Mouse (Mus musculus): ENCODE measurements at regions not wholly inside any gene's neighbourhood (a gene's known extent, or its start where the extent isn't known, plus 50 kb on each side); places are given as distances from the start of the nearest gene placed in this dataset.

DNA sequence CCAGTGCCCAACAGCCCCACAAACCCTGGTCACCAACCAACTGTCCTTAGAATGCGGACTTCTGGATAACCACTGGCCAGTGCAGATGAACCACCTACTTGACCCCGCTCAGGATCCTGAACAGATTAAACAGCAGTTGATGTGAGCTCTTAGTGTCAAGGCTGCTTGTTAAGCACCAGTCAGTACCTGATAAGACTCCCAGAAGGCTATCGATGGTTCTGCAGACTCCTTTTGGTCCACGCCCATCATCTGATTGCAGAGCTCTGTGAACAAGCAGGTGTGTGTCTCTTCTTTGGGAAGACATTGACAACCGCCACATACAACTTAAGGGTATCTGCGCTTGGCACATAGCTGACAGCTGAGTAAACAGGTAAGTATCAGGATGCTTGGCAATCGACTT lies 348.0 kb downstream of the Sox9 start:
- TF ChIP-seq POU5F1 (IDR thresholded peaks at IDR 0.05; ENCODE audit: borderline replicate concordance, low read length): no peak
- Histone ChIP-seq H3K36me3 (ENCODE audit: insufficient read depth, low read length) (no peaks in the 10 kb centered on the region), H3K27me3 (ENCODE audit: insufficient read depth, low read length) (peaks cover 8% of the 10 kb centered on the region), H3K4me1 (replicated peaks; ENCODE audit: low read depth, low read length) (peaks cover 23% of the 10 kb centered on the region), H3K4me3 (replicated peaks; ENCODE audit: low read length) (no peak overlapping the region), H3K9me3 (ENCODE audit: low read length) (no peaks in the 10 kb centered on the region)

DNA sequence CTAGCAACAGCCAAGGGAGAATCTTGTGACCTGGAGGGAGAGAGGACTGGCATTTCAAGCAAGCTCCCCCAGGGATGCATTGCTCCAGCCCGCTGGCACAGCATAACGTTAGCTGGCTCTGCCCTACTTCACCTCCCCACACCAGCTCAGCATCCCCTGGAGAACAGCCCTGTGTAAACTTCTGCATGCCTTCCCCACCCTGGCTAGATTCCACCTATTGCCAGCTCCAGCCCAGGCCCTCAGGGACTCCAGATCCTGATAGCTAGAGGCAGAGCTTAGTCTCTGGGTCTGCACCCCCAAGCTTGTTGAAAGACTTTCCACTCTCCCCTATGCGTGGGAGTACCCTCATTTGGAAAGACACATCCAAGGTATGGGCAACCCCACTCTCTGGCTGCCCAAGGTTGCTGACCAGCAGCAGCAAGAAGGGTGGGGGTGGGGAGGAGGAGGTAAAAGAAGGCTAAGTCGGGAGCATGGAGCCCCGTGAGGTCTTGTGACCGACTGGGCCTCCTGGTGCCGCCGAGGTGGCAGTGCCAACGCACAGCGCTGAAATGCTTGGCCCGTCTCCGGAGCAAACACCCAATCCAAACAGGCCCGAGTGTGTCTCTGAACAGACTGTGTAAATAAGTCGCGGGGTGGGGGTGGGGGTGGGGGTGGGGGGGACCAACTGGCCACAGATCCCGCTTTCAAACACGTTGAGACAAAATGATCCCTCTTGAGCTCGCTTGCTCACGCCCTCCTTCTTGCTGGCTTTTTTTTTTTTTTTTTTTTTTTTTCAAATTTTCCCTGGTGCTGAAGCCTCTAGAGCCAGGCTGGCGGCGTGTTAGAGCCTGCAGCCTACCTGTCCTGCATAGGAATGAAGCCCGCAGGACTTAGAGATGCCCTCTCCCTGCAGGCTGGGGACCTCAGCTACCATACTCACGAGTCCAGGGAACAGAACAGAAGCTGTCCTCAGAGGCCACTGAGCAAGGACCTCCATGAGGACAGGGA lies 350.3 kb downstream of the Sox9 start:
- TF ChIP-seq NANOG (IDR thresholded peaks at IDR 0.05; ENCODE audit: borderline replicate concordance, low read length) (no peak), POU5F1 (IDR thresholded peaks at IDR 0.05; ENCODE audit: borderline replicate concordance, low read length) (no peak), CTCF (conservative IDR thresholded peaks at IDR 0.05; ENCODE audit: low read length) (no peak)
- Histone ChIP-seq H3K4me3 (replicated peaks; ENCODE audit: low read length) (no peak overlapping the region), H3K27me3 (ENCODE audit: insufficient read depth, low read length) (peaks cover 8% of the 10 kb centered on the region), H3K9me3 (ENCODE audit: low read length) (no peaks in the 10 kb centered on the region), H3K36me3 (ENCODE audit: insufficient read depth, low read length) (no peaks in the 10 kb centered on the region), H3K4me1 (replicated peaks; ENCODE audit: low read depth, low read length) (peaks cover 8% of the 10 kb centered on the region; the same call in 1 of the 2 replicates)

DNA sequence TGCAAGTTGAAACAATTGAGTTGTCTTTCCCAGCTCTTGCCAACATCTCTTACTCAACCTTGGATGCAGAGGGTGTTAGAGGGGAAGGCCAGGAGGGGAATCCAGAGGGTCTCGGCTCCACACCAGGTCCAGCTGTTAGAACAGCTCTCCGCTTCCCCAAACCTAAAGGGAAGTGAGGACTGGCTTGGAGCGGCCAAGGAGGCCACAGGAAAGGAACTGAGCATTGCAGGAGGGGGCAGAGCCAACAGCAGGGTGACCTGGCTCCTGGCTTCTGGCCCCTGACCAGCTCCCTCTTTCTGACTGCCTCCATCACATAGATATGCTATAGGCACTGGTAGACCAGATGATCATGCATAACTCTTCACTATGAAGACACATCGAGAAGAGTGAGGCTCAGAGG lies 351.4 kb downstream of the Sox9 start:
- H3K4me3 ChIP-seq (replicated peaks; ENCODE audit: low read length): no peak overlapping the region
- H3K36me3 ChIP-seq (ENCODE audit: insufficient read depth, low read length): no peaks in the 10 kb centered on the region
- H3K27me3 ChIP-seq (ENCODE audit: insufficient read depth, low read length): peaks cover 8% of the 10 kb centered on the region
- H3K4me1 ChIP-seq (replicated peaks; ENCODE audit: low read depth, low read length): peaks cover 8% of the 10 kb centered on the region; the same call in 1 of the 2 replicates
- no peak for TF ChIP-seq NANOG (IDR thresholded peaks at IDR 0.05; ENCODE audit: borderline replicate concordance, low read length)
- no peak for TF ChIP-seq POU5F1 (IDR thresholded peaks at IDR 0.05; ENCODE audit: borderline replicate concordance, low read length)
- no peak for TF ChIP-seq CTCF (conservative IDR thresholded peaks at IDR 0.05; ENCODE audit: low read length)
- no peaks in the 10 kb centered on the region for H3K9me3 ChIP-seq (ENCODE audit: low read length)

DNA sequence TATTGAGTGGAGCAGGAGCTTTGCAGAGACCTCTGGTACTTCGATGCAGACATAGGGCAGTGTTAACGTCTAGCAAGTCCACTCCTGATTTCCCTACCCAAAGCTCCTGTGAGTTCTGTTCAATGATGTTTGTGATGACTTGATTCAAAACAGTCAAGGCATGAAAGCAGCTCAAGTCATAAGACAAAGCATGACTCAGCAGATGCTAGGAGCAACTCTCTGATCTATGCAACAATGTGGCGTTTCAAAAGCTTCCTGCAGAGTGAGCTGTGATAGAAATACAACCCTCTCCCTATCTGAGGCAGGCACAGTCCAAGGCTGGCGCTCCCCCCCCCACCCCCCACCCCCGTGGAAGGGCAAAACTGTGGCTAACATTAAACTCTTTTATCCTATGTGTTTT lies 353.2 kb downstream of the Sox9 start:
- TF ChIP-seq NANOG (IDR thresholded peaks at IDR 0.05; ENCODE audit: borderline replicate concordance, low read length): no peak
- no peak for TF ChIP-seq POU5F1 (IDR thresholded peaks at IDR 0.05; ENCODE audit: borderline replicate concordance, low read length)
- TF ChIP-seq CTCF (conservative IDR thresholded peaks at IDR 0.05; ENCODE audit: low read length): no peak

DNA sequence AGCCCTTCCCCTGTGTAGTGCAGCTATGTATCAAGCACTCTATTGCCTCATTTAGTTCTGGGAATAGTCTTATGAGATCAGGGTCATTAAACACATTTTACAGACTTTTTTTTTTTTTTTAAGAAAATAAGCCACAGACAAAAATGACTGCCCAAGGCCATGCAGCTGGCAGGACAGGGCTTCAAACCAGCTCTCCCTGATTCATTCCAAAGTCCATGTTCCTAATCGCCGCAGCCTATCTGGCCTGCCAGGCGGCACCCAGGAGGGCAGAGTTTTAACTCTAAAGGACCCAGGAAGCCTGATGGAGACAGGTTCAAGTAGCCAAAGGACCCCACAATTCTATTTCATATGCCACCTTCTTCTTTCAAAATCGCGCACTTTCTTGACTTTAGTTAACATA lies 356.4 kb downstream of the Sox9 start:
- no peaks in the 10 kb centered on the region for H3K36me3 ChIP-seq (ENCODE audit: insufficient read depth, low read length)
- TF ChIP-seq NANOG (IDR thresholded peaks at IDR 0.05; ENCODE audit: borderline replicate concordance, low read length) (no peak), CTCF (conservative IDR thresholded peaks at IDR 0.05; ENCODE audit: low read length) (no peak), POU5F1 (IDR thresholded peaks at IDR 0.05; ENCODE audit: borderline replicate concordance, low read length) (no peak)
- H3K9me3 ChIP-seq (ENCODE audit: low read length): no peaks in the 10 kb centered on the region
- H3K4me1 ChIP-seq (replicated peaks; ENCODE audit: low read depth, low read length): no peaks in the 10 kb centered on the region
- no peak overlapping the region for H3K4me3 ChIP-seq (replicated peaks; ENCODE audit: low read length)
- no peaks in the 10 kb centered on the region; the same call in 1 of the 2 replicates for H3K27me3 ChIP-seq (ENCODE audit: insufficient read depth, low read length)

More for the DNA sequence above, 353.2 kb downstream of the Sox9 start:
- no peaks in the 10 kb centered on the region for H3K27me3 ChIP-seq (ENCODE audit: insufficient read depth, low read length)
- no peak overlapping the region for H3K4me3 ChIP-seq (replicated peaks; ENCODE audit: low read length)
- H3K4me1 ChIP-seq (replicated peaks; ENCODE audit: low read depth, low read length): peaks cover 8% of the 10 kb centered on the region; the same call in 1 of the 2 replicates
- H3K36me3 ChIP-seq (ENCODE audit: insufficient read depth, low read length): no peaks in the 10 kb centered on the region
- no peaks in the 10 kb centered on the region for H3K9me3 ChIP-seq (ENCODE audit: low read length)

DNA sequence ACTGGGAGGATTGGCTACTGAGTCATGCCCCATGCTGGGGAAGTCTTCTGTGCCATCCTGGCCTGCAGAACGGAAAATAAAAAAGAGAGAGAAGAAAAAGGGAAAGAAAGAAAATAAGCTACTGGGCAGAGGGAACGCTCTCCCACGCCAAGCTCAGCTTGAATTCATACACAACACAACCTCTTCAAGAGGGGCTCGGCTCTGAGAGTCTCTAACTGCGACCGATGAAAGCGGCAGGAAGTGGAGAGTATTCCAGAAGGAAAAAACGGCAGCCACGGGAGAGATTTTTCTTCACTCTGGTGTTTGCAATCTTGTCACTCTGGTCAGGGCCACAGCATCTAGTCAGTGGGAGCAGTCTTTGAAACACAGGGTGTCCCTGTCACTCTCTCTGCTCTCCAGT lies 358.6 kb downstream of the Sox9 start:
- Histone ChIP-seq H3K27me3 (ENCODE audit: insufficient read depth, low read length) (peaks cover 5% of the 10 kb centered on the region; the same call in 1 of the 2 replicates), H3K36me3 (ENCODE audit: insufficient read depth, low read length) (no peaks in the 10 kb centered on the region), H3K4me3 (replicated peaks; ENCODE audit: low read length) (no peak overlapping the region), H3K4me1 (replicated peaks; ENCODE audit: low read depth, low read length) (no peaks in the 10 kb centered on the region), H3K9me3 (ENCODE audit: low read length) (no peaks in the 10 kb centered on the region)
- TF ChIP-seq POU5F1 (IDR thresholded peaks at IDR 0.05; ENCODE audit: borderline replicate concordance, low read length): no peak

DNA sequence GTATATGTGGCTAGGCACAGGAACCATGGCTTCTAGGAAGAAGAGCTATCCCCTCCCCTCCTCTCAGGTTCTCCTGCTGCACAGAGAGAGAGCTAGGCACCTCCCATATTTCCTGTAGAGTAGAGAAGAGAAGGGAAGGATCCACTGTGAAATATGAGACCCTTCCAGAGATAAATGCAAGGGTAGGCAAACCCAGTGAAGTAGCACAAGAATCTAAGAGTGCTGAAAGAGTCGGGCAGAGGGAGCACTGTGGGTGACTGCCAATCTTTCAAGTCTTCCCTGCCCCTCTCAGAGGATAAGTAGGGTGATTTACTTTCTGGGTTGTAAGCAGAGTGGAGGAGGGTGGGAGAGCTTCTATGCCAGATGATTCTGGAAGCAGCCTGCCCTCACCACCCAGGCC lies 360.8 kb downstream of the Sox9 start:
- no peaks in the 10 kb centered on the region for H3K36me3 ChIP-seq (ENCODE audit: insufficient read depth, low read length)
- no peaks in the 10 kb centered on the region for H3K9me3 ChIP-seq (ENCODE audit: low read length)
- H3K4me1 ChIP-seq (replicated peaks; ENCODE audit: low read depth, low read length): no peaks in the 10 kb centered on the region
- TF ChIP-seq CTCF (conservative IDR thresholded peaks at IDR 0.05; ENCODE audit: low read length) (no peak), POU5F1 (IDR thresholded peaks at IDR 0.05; ENCODE audit: borderline replicate concordance, low read length) (no peak), NANOG (IDR thresholded peaks at IDR 0.05; ENCODE audit: borderline replicate concordance, low read length) (no peak)
- H3K27me3 ChIP-seq (ENCODE audit: insufficient read depth, low read length): peaks cover 5% of the 10 kb centered on the region; the same call in 1 of the 2 replicates
- no peak overlapping the region for H3K4me3 ChIP-seq (replicated peaks; ENCODE audit: low read length)

DNA sequence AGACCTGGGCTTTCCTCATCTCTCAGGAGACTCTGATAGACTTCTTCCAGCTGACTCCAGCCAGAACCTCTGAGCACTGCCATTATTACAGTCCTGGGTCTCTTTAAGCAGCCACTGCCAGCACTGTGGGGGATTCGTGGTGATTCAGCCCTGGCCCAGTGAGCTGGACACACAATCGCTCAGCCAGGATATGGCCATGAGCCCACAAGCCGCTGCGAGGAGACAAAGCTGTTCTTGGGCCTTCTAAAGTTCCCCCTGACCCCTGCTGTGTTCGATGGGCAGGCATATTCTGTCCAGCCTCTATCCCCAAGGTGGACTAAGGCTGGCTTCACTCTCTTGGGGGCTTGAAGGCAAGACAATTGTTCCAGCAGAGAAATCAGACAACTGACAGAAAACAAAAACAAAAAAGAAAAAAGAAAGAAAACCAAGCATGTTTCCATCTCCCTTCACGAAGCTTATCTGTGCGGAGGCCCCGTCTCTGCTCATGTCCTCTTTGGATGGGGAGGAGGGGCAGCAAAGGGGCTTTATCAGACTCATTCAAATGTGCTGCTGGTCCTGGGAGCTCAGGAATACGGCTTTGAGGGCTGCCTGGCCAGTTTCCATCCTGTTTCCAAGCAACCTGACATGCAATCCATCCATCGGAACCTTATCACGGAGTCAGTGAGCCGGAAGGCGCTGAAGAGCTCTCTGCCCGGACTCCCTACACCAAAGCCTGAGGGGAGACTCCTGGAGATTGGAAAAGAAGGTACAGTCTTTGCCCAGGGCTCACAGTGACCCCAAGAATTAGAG lies 362.0 kb downstream of the Sox9 start:
- no peaks in the 10 kb centered on the region for H3K4me1 ChIP-seq (replicated peaks; ENCODE audit: low read depth, low read length)
- no peak for TF ChIP-seq POU5F1 (IDR thresholded peaks at IDR 0.05; ENCODE audit: borderline replicate concordance, low read length)
- TF ChIP-seq NANOG (IDR thresholded peaks at IDR 0.05; ENCODE audit: borderline replicate concordance, low read length): no peak
- no peak for TF ChIP-seq CTCF (conservative IDR thresholded peaks at IDR 0.05; ENCODE audit: low read length)
- peaks cover 4% of the 10 kb centered on the region; the same call in 1 of the 2 replicates for H3K9me3 ChIP-seq (ENCODE audit: low read length)
- no peak overlapping the region for H3K4me3 ChIP-seq (replicated peaks; ENCODE audit: low read length)
- no peaks in the 10 kb centered on the region for H3K36me3 ChIP-seq (ENCODE audit: insufficient read depth, low read length)
- H3K27me3 ChIP-seq (ENCODE audit: insufficient read depth, low read length): peaks cover 5% of the 10 kb centered on the region; the same call in 1 of the 2 replicates
